Mouse (Mus musculus): ENCODE results near the gene Slc27a1. TPM values are rescaled to one million over a fixed set of nuclear protein-coding genes. Genes with fewer than 3 reads are reported as not detected.
"Not testable (repeated sequence)": the region's sequence is repeated elsewhere in the genome, so short reads cannot be mapped to it uniquely, and the experiment has no call there.

The Slc27a1 gene
- polyA plus RNA-seq, 1 experiment, result 21.8 TPM

GRCm38 (mm10) chr8:71527162-71527870, 41.4 kb upstream of the Slc27a1 start:
- Histone ChIP-seq H3K36me3 (ENCODE audit: control insufficient read depth, insufficient read depth, low read length, poor library complexity, severe bottlenecking) (no peaks in the 10 kb centered on the region), H3K4me3 (ENCODE audit: low read depth, low read length) (no peak overlapping the region), H3K27me3 (ENCODE audit: control insufficient read depth, insufficient read depth, low read length, poor library complexity, severe bottlenecking) (peaks cover 3% of the 10 kb centered on the region; the same call in 1 of the 2 replicates), H3K9me3 (replicated peaks; ENCODE audit: control insufficient read depth, insufficient read depth, low read length, poor library complexity, severe bottlenecking) (no peaks in the 10 kb centered on the region), H3K27ac (ENCODE audit: insufficient read depth, low read length) (peak overlapping the region; percentile 28; the same call in 1 of the 2 replicates), H3K9ac (ENCODE audit: low read depth, poor library complexity, severe bottlenecking) (0 out of 2 replicates have a peak overlapping the region, but pooled peaks have one; percentile 4), H3K4me1 (ENCODE audit: control insufficient read depth, insufficient read depth, low read length) (peaks cover 3% of the 10 kb centered on the region)
- no peak for TF ChIP-seq EP300 (IDR thresholded peaks at IDR 0.05; ENCODE audit: insufficient read depth, low read depth, low read length)
- TF ChIP-seq CTCF (IDR thresholded peaks at IDR 0.05; ENCODE audit: low read depth, low read length), result no peak
- TF ChIP-seq POLR2A (IDR thresholded peaks at IDR 0.05; ENCODE audit: insufficient read depth, low read length), result no peak

GRCm38 (mm10) chr8:71528362-71529073, 40.2 kb upstream of the Slc27a1 start:
- Histone ChIP-seq H3K4me3 (ENCODE audit: low read depth, low read length) (no peak overlapping the region), H3K4me1 (ENCODE audit: control insufficient read depth, insufficient read depth, low read length) (peaks cover 5% of the 10 kb centered on the region), H3K27ac (ENCODE audit: insufficient read depth, low read length) (no peak overlapping the region), H3K36me3 (ENCODE audit: control insufficient read depth, insufficient read depth, low read length, poor library complexity, severe bottlenecking) (no peaks in the 10 kb centered on the region), H3K9me3 (replicated peaks; ENCODE audit: control insufficient read depth, insufficient read depth, low read length, poor library complexity, severe bottlenecking) (no peaks in the 10 kb centered on the region), H3K27me3 (ENCODE audit: control insufficient read depth, insufficient read depth, low read length, poor library complexity, severe bottlenecking) (peaks cover 3% of the 10 kb centered on the region; the same call in 1 of the 2 replicates), H3K9ac (ENCODE audit: low read depth, poor library complexity, severe bottlenecking) (no peak overlapping the region)
- TF ChIP-seq POLR2A (IDR thresholded peaks at IDR 0.05; ENCODE audit: insufficient read depth, low read length), result no peak
- no peak for TF ChIP-seq EP300 (IDR thresholded peaks at IDR 0.05; ENCODE audit: insufficient read depth, low read depth, low read length)
- no peak for TF ChIP-seq CTCF (IDR thresholded peaks at IDR 0.05; ENCODE audit: low read depth, low read length)

GRCm38 (mm10) chr8:71530735-71531467, 37.8 kb upstream of the Slc27a1 start:
- not testable (repeated sequence) for H3K4me1 ChIP-seq (ENCODE audit: control insufficient read depth, insufficient read depth, low read length); H3K27me3 ChIP-seq (ENCODE audit: control insufficient read depth, insufficient read depth, low read length, poor library complexity, severe bottlenecking); H3K9me3 ChIP-seq (replicated peaks; ENCODE audit: control insufficient read depth, insufficient read depth, low read length, poor library complexity, severe bottlenecking); H3K36me3 ChIP-seq (ENCODE audit: control insufficient read depth, insufficient read depth, low read length, poor library complexity, severe bottlenecking)
- TF ChIP-seq EP300 (IDR thresholded peaks at IDR 0.05; ENCODE audit: insufficient read depth, low read depth, low read length) (0 out of 2 replicates have a peak, but pooled peaks have one; percentile 22), CTCF (IDR thresholded peaks at IDR 0.05; ENCODE audit: low read depth, low read length) (peak; percentile 43)
- H3K4me3 ChIP-seq (ENCODE audit: low read depth, low read length), result 0 out of 2 replicates have a peak overlapping the region, but pooled peaks have one; percentile 17
- H3K27ac ChIP-seq (ENCODE audit: insufficient read depth, low read length), result peak overlapping the region; percentile 86
- peak overlapping the region; percentile 62 for H3K9ac ChIP-seq (ENCODE audit: low read depth, poor library complexity, severe bottlenecking)

- peaks cover 6% of the 10 kb centered on the region; the same call in 1 of the 2 replicates for H3K36me3 ChIP-seq (ENCODE audit: control insufficient read depth, insufficient read depth, low read length, poor library complexity, severe bottlenecking)
- H3K9ac ChIP-seq (ENCODE audit: low read depth, poor library complexity, severe bottlenecking), result no peak overlapping the region
- H3K4me1 ChIP-seq (ENCODE audit: control insufficient read depth, insufficient read depth, low read length), result peaks cover 2% of the 10 kb centered on the region
- H3K4me3 ChIP-seq (ENCODE audit: low read depth, low read length), result no peak overlapping the region
- H3K27me3 ChIP-seq (ENCODE audit: control insufficient read depth, insufficient read depth, low read length, poor library complexity, severe bottlenecking), result no peaks in the 10 kb centered on the region
- H3K9me3 ChIP-seq (replicated peaks; ENCODE audit: control insufficient read depth, insufficient read depth, low read length, poor library complexity, severe bottlenecking), result no peaks in the 10 kb centered on the region
- peak; percentile 24 for TF ChIP-seq CTCF (IDR thresholded peaks at IDR 0.05; ENCODE audit: low read depth, low read length)
- no peak for TF ChIP-seq POLR2A (IDR thresholded peaks at IDR 0.05; ENCODE audit: insufficient read depth, low read length)
- H3K27ac ChIP-seq (ENCODE audit: insufficient read depth, low read length), result no peak overlapping the region
Observed at GRCm38 (mm10) chr8:71534263-71534810, 34.3 kb upstream of the Slc27a1 start.

- Histone ChIP-seq H3K9ac (ENCODE audit: low read depth, poor library complexity, severe bottlenecking) (peak overlapping the region; percentile 54; the same call in 1 of the 2 replicates), H3K4me3 (ENCODE audit: low read depth, low read length) (peak overlapping the region; percentile 90), H3K27me3 (ENCODE audit: control insufficient read depth, insufficient read depth, low read length, poor library complexity, severe bottlenecking) (no peaks in the 10 kb centered on the region), H3K36me3 (ENCODE audit: control insufficient read depth, insufficient read depth, low read length, poor library complexity, severe bottlenecking) (peaks cover 6% of the 10 kb centered on the region; the same call in 1 of the 2 replicates), H3K4me1 (ENCODE audit: control insufficient read depth, insufficient read depth, low read length) (peaks cover 2% of the 10 kb centered on the region), H3K9me3 (replicated peaks; ENCODE audit: control insufficient read depth, insufficient read depth, low read length, poor library complexity, severe bottlenecking) (no peaks in the 10 kb centered on the region), H3K27ac (ENCODE audit: insufficient read depth, low read length) (no peak overlapping the region)
- TF ChIP-seq EP300 (IDR thresholded peaks at IDR 0.05; ENCODE audit: insufficient read depth, low read depth, low read length) (no peak), CTCF (IDR thresholded peaks at IDR 0.05; ENCODE audit: low read depth, low read length) (no peak), POLR2A (IDR thresholded peaks at IDR 0.05; ENCODE audit: insufficient read depth, low read length) (no peak)
Observed at GRCm38 (mm10) chr8:71535663-71536062, 33.0 kb upstream of the Slc27a1 start.
